ENCODE assay signal across 9 mouse cellular contexts in genomic region chr10:128212148-128212547, GRCm38 (mm10). TPM values are rescaled to one million over a fixed set of nuclear protein-coding genes. Genes with fewer than 3 reads are reported as not detected.
A peak's percentile ranks its signal among the peaks of the same experiment; 100 is the strongest.
DNase-seq lines count a peak whose midpoint lies in the region; ATAC-seq and TF ChIP-seq lines count a peak whose summit lies in the region.
"Had no signal": no experiment of that assay in that cellular context is flagged by ENCODE, and none has a peak within 500 bp of the region (broad histone marks: within the 10 kb centered on the region; RNA-seq: fewer than 3 reads in every experiment).

No protein-coding gene starts in this region.

- H3K36me3 ChIP-seq in heart, embryonic 12.5 days, result peaks cover 8% of the 10 kb centered on the region; the same call in 1 of the 2 replicates
- H3K36me3 ChIP-seq in ES-Bruce4 (ENCODE audit: control insufficient read depth, insufficient read depth, low read length, poor library complexity, severe bottlenecking), result peaks cover 17% of the 10 kb centered on the region
- no peaks in the 10 kb centered on the region for H3K36me3 ChIP-seq in forebrain, postnatal 0 days (ENCODE audit: insufficient read depth)
- H3K36me3 ChIP-seq in liver, postnatal 0 days (replicated peaks; ENCODE audit: insufficient read depth, low read length), result peaks cover 12% of the 10 kb centered on the region

- peaks cover 11% of the 10 kb centered on the region; the same call in 1 of the 2 replicates for H3K27me3 ChIP-seq in heart, embryonic 12.5 days (replicated peaks)
- no peaks in the 10 kb centered on the region for H3K27me3 ChIP-seq in ES-Bruce4 (ENCODE audit: control insufficient read depth, insufficient read depth, low read length, poor library complexity, severe bottlenecking)
- H3K27me3 ChIP-seq in forebrain, postnatal 0 days (ENCODE audit: insufficient read depth, low read length), result no peaks in the 10 kb centered on the region
- H3K27me3 ChIP-seq in liver, postnatal 0 days (ENCODE audit: insufficient read depth, low read length), result no peaks in the 10 kb centered on the region

- TF ChIP-seq EP300 in ES-Bruce4 (IDR thresholded peaks at IDR 0.05; ENCODE audit: insufficient read depth, low read depth, low read length), result no peak
- no peak for TF ChIP-seq EP300 in liver, postnatal 0 days (IDR thresholded peaks at IDR 0.05; ENCODE audit: low read depth)

- H3K4me1 ChIP-seq in heart, embryonic 12.5 days (replicated peaks), result peaks cover 12% of the 10 kb centered on the region
- H3K4me1 ChIP-seq in ES-Bruce4 (ENCODE audit: control insufficient read depth, insufficient read depth, low read length), result no peaks in the 10 kb centered on the region
- peaks cover 5% of the 10 kb centered on the region; the same call in 1 of the 2 replicates for H3K4me1 ChIP-seq in forebrain, postnatal 0 days (ENCODE audit: insufficient read depth)
- H3K4me1 ChIP-seq in liver, postnatal 0 days (ENCODE audit: insufficient read depth), result peaks cover 23% of the 10 kb centered on the region

- no peak for TF ChIP-seq CTCF in ES-Bruce4 (IDR thresholded peaks at IDR 0.05; ENCODE audit: low read depth, low read length)
- TF ChIP-seq CTCF in forebrain, postnatal 0 days (IDR thresholded peaks at IDR 0.05; ENCODE audit: low read depth), result no peak
- TF ChIP-seq CTCF in liver, postnatal 0 days (IDR thresholded peaks at IDR 0.05; ENCODE audit: low read depth), result no peak

- WGBS in heart, embryonic 12.5 days, result 49% methylated on average over 6 of the region's 6 CpGs
- WGBS in forebrain, postnatal 0 days, result 39% methylated on average over 6 of the region's 6 CpGs
- WGBS in liver, postnatal 0 days (ENCODE audit: insufficient replicate concordance), result 36% methylated on average over 6 of the region's 6 CpGs

- H3K4me3 ChIP-seq in heart, embryonic 12.5 days, result peak overlapping the region; percentile 77
- H3K4me3 ChIP-seq in ES-Bruce4 (ENCODE audit: low read depth, low read length), result peak overlapping the region; percentile 75; the same call in 1 of the 2 replicates
- peak overlapping the region; percentile 56 for H3K4me3 ChIP-seq in forebrain, postnatal 0 days (ENCODE audit: low read depth, low read length)
- peak overlapping the region; percentile 68 for H3K4me3 ChIP-seq in liver, postnatal 0 days (ENCODE audit: low read depth, low read length)

- H3K9ac ChIP-seq in heart, embryonic 12.5 days, result peak overlapping the region; percentile 80; the same call in 1 of the 2 replicates
- H3K9ac ChIP-seq in ES-Bruce4 (ENCODE audit: low read depth, poor library complexity, severe bottlenecking), result peak overlapping the region; percentile 86
- 0 out of 2 replicates have a peak overlapping the region, but pooled peaks have one; percentile 37 for H3K9ac ChIP-seq in forebrain, postnatal 0 days
- peak overlapping the region; percentile 63; the same call in 1 of the 2 replicates for H3K9ac ChIP-seq in liver, postnatal 0 days (replicated peaks)

- ATAC-seq in heart, embryonic 12.5 days (ENCODE audit: insufficient number of reproducible peaks, low FRiP score), result no peak
- ATAC-seq in forebrain, postnatal 0 days, result 0 out of 2 replicates have a peak, but pooled peaks have one; percentile 1
- no peak for ATAC-seq in liver, postnatal 0 days

- no peak for TF ChIP-seq POLR2A in ES-Bruce4 (IDR thresholded peaks at IDR 0.05; ENCODE audit: insufficient read depth, low read length)

- peak overlapping the region; percentile 97 for H3K4me2 ChIP-seq in heart, embryonic 12.5 days
- H3K4me2 ChIP-seq in forebrain, postnatal 0 days (ENCODE audit: low read depth), result peak overlapping the region; percentile 70
- peak overlapping the region; percentile 79 for H3K4me2 ChIP-seq in liver, postnatal 0 days (ENCODE audit: low read depth, low read length)

- intact Hi-C loops in left cerebral cortex, postnatal 4 days (cut with DNase I), result loop anchor here (10.0 kb wide), 1 partner anchor 73 kb away; no protein-coding TSS in a partner anchor

- no peak for DNase-seq in heart, adult 8-10 months (ENCODE audit: low spot score)
- no peak for DNase-seq in forebrain, postnatal 0 days
- DNase-seq in liver, postnatal 0 days, result no peak
- no peak for DNase-seq in right cerebral cortex, postnatal 36 days (ENCODE audit: low spot score in 2 of 2)
- no peak for DNase-seq in kidney, postnatal 36 days
- no peak for DNase-seq in left cerebral cortex, postnatal 4 days

- no peaks in the 10 kb centered on the region for H3K9me3 ChIP-seq in heart, embryonic 12.5 days (replicated peaks)
- H3K9me3 ChIP-seq in ES-Bruce4 (replicated peaks; ENCODE audit: control insufficient read depth, insufficient read depth, low read length, poor library complexity, severe bottlenecking), result no peaks in the 10 kb centered on the region
- H3K9me3 ChIP-seq in forebrain, postnatal 0 days (ENCODE audit: low read length), result no peaks in the 10 kb centered on the region
- H3K9me3 ChIP-seq in liver, postnatal 0 days (ENCODE audit: low read length), result no peaks in the 10 kb centered on the region

- no peak overlapping the region for H3K27ac ChIP-seq in heart, embryonic 12.5 days (ENCODE audit: poor library complexity, severe bottlenecking)
- peak overlapping the region; percentile 64 for H3K27ac ChIP-seq in ES-Bruce4 (ENCODE audit: insufficient read depth, low read length)
- peak overlapping the region; percentile 35; the same call in 1 of the 2 replicates for H3K27ac ChIP-seq in forebrain, postnatal 0 days (ENCODE audit: low read depth, low read length)
- H3K27ac ChIP-seq in liver, postnatal 0 days (ENCODE audit: low read depth), result peak overlapping the region; percentile 83

RNA-seq across cellular contexts. Expression of gene Spryd4, which starts 0.5 kb away (rescaled TPM):
- 35.7 and 36.4 TPM in 2 replicates for polyA plus RNA-seq in heart, embryonic 12.5 days (2016; fragmentation: Nextera tagmentation; extraction: Ambion mirVana)
- total RNA-seq in heart, adult 8-10 months (2022), result 10 to 100 TPM; 35.8 to 38.4 (median 37.6) TPM
- polyA plus RNA-seq in ES-Bruce4 (2011; ENCODE audit: insufficient read depth, insufficient read length, low read depth, missing spikeins), result 21.8 and 21.9 TPM in 2 replicates
- 20.7 and 20.8 TPM in 2 replicates for total RNA-seq in forebrain, postnatal 0 days (2014; rRNA removed)
- 19.6 and 22.7 TPM in 2 replicates for polyA plus RNA-seq in forebrain, postnatal 0 days (2015; fragmentation: Nextera tagmentation; extraction: Ambion mirVana)
- 54.0 and 61.1 TPM in 2 replicates for polyA plus RNA-seq in liver, postnatal 0 days (2015; fragmentation: Nextera tagmentation; extraction: Ambion mirVana)
- total RNA-seq in left cerebral cortex, postnatal 4 days (2021), result 10 to 100 TPM; 14.5 to 16.3 TPM

RNA-seq across cellular contexts. Expression of gene Mip, which starts 13.5 kb away (rescaled TPM):
- not detected in 2 replicates for polyA plus RNA-seq in heart, embryonic 12.5 days (2016; fragmentation: Nextera tagmentation; extraction: Ambion mirVana)
- not detected for total RNA-seq in heart, adult 8-10 months (2022)
- polyA plus RNA-seq in ES-Bruce4 (2011; ENCODE audit: insufficient read depth, insufficient read length, low read depth, missing spikeins), result 0.37 and 0.62 TPM in 2 replicates
- 0.05 TPM in 1 of 2 replicates, not detected in the other for total RNA-seq in forebrain, postnatal 0 days (2014; rRNA removed)
- polyA plus RNA-seq in forebrain, postnatal 0 days (2015; fragmentation: Nextera tagmentation; extraction: Ambion mirVana), result not detected in 2 replicates
- not detected in 2 replicates for polyA plus RNA-seq in liver, postnatal 0 days (2015; fragmentation: Nextera tagmentation; extraction: Ambion mirVana)
- total RNA-seq in left cerebral cortex, postnatal 4 days (2021), result not detected
- polyA plus RNA-seq: large intestine, adult 2 months had no signal

RNA-seq across cellular contexts. Expression of gene Gls2, which starts 17.9 kb away (rescaled TPM):
- polyA plus RNA-seq in heart, embryonic 12.5 days (2016; fragmentation: Nextera tagmentation; extraction: Ambion mirVana), result 0.47 and 1.7 TPM in 2 replicates
- total RNA-seq in heart, adult 8-10 months (2022), result under 1 TPM; 0.38 to 0.60 (median 0.47) TPM
- 24.3 and 30.9 TPM in 2 replicates for polyA plus RNA-seq in ES-Bruce4 (2011; ENCODE audit: insufficient read depth, insufficient read length, low read depth, missing spikeins)
- 1.00 and 2.1 TPM in 2 replicates for total RNA-seq in forebrain, postnatal 0 days (2014; rRNA removed)
- 1.1 and 1.2 TPM in 2 replicates for polyA plus RNA-seq in forebrain, postnatal 0 days (2015; fragmentation: Nextera tagmentation; extraction: Ambion mirVana)
- 48.8 and 67.3 TPM in 2 replicates for polyA plus RNA-seq in liver, postnatal 0 days (2015; fragmentation: Nextera tagmentation; extraction: Ambion mirVana)
- total RNA-seq in left cerebral cortex, postnatal 4 days (2021), result 1 to 10 TPM; 5.9 to 7.9 TPM

RNA-seq across cellular contexts. Expression of gene Timeless, which starts 19.7 kb away (rescaled TPM):
- 37.6 and 44.5 TPM in 2 replicates for polyA plus RNA-seq in heart, embryonic 12.5 days (2016; fragmentation: Nextera tagmentation; extraction: Ambion mirVana)
- total RNA-seq in heart, adult 8-10 months (2022), result 1 to 10 TPM; 6.0 to 8.5 (median 7.7) TPM
- polyA plus RNA-seq in ES-Bruce4 (2011; ENCODE audit: insufficient read depth, insufficient read length, low read depth, missing spikeins), result 57.7 and 64.1 TPM in 2 replicates
- total RNA-seq in forebrain, postnatal 0 days (2014; rRNA removed), result 9.3 and 11.7 TPM in 2 replicates
- 7.7 and 9.9 TPM in 2 replicates for polyA plus RNA-seq in forebrain, postnatal 0 days (2015; fragmentation: Nextera tagmentation; extraction: Ambion mirVana)
- 15.1 and 18.5 TPM in 2 replicates for polyA plus RNA-seq in liver, postnatal 0 days (2015; fragmentation: Nextera tagmentation; extraction: Ambion mirVana)
- total RNA-seq in left cerebral cortex, postnatal 4 days (2021), result 10 to 100 TPM; 11.1 to 14.7 TPM

RNA-seq across cellular contexts. Expression of gene Rbms2, which starts 32.1 kb away (rescaled TPM):
- 43.4 and 44.1 TPM in 2 replicates for polyA plus RNA-seq in heart, embryonic 12.5 days (2016; fragmentation: Nextera tagmentation; extraction: Ambion mirVana)
- 100 to 1,000 TPM in 3 of 4 experiments, 10 to 100 TPM in 1; 90.8 to 107 (median 104) TPM for total RNA-seq in heart, adult 8-10 months (2022)
- 133 and 137 TPM in 2 replicates for polyA plus RNA-seq in ES-Bruce4 (2011; ENCODE audit: insufficient read depth, insufficient read length, low read depth, missing spikeins)
- total RNA-seq in forebrain, postnatal 0 days (2014; rRNA removed), result 6.3 and 9.9 TPM in 2 replicates
- polyA plus RNA-seq in forebrain, postnatal 0 days (2015; fragmentation: Nextera tagmentation; extraction: Ambion mirVana), result 4.7 and 5.6 TPM in 2 replicates
- 4.5 TPM in 2 replicates for polyA plus RNA-seq in liver, postnatal 0 days (2015; fragmentation: Nextera tagmentation; extraction: Ambion mirVana)
- 10 to 100 TPM; 12.7 to 13.0 TPM for total RNA-seq in left cerebral cortex, postnatal 4 days (2021)
